ENCODE assay signal across 15 mouse cellular contexts in genomic region chr19:25347515-25347914, GRCm38 (mm10).
DNase-seq lines count a peak whose midpoint lies in the region; ATAC-seq and TF ChIP-seq lines count a peak whose summit lies in the region.
"Had no signal": no experiment of that assay in that cellular context is flagged by ENCODE, and none has a peak within 500 bp of the region (broad histone marks: within the 10 kb centered on the region; RNA-seq: fewer than 3 reads in every experiment).

No protein-coding gene starts in this region.

- no peaks in the 10 kb centered on the region for H3K27me3 ChIP-seq in heart, embryonic 10.5 days (ENCODE audit: insufficient read depth, poor library complexity, severe bottlenecking)
- H3K27me3 ChIP-seq in kidney, embryonic 15.5 days: no peaks in the 10 kb centered on the region; the same call in 1 of the 2 replicates
- H3K27me3 ChIP-seq: limb, embryonic 12.5 days; midbrain, embryonic 13.5 days had no signal

- H3K27ac ChIP-seq in gastrocnemius, adult 2 months: peak overlapping the region; percentile 44; the same call in 1 of the 2 replicates
- 0 out of 2 replicates have a peak overlapping the region, but pooled peaks have one; percentile 47 for H3K27ac ChIP-seq in heart, embryonic 10.5 days
- no peak overlapping the region for H3K27ac ChIP-seq in kidney, embryonic 15.5 days
- H3K27ac ChIP-seq: limb, embryonic 12.5 days; midbrain, embryonic 13.5 days had no signal

- no peak overlapping the region for H3K4me2 ChIP-seq in kidney, embryonic 15.5 days
- H3K4me2 ChIP-seq: limb, embryonic 12.5 days; midbrain, embryonic 13.5 days had no signal

- no peaks in the 10 kb centered on the region for H3K36me3 ChIP-seq in heart, embryonic 10.5 days
- no peaks in the 10 kb centered on the region for H3K36me3 ChIP-seq in kidney, embryonic 15.5 days
- H3K36me3 ChIP-seq: limb, embryonic 12.5 days; midbrain, embryonic 13.5 days had no signal

- WGBS in heart, embryonic 10.5 days: 21% methylated on average over 5 of the region's 5 CpGs
- WGBS in kidney, embryonic 15.5 days: 62% methylated on average over 5 of the region's 5 CpGs

- no peak for TF ChIP-seq CTCF in gastrocnemius, adult 2 months (IDR thresholded peaks at IDR 0.05)

- no peak overlapping the region for H3K4me3 ChIP-seq in gastrocnemius, adult 2 months
- H3K4me3 ChIP-seq in heart, embryonic 10.5 days: no peak overlapping the region
- no peak overlapping the region for H3K4me3 ChIP-seq in kidney, embryonic 15.5 days (replicated peaks)
- H3K4me3 ChIP-seq: limb, embryonic 12.5 days; midbrain, embryonic 13.5 days had no signal

- no peak for DNase-seq in gastrocnemius, adult 2 months
- no peak for DNase-seq in gastrocnemius, postnatal 14 days
- peak; percentile 31 for DNase-seq in NIH3T3 (ENCODE audit: low read depth)
- DNase-seq in heart, embryonic 10.5 days (ENCODE audit: low spot score): peak; percentile 82
- peak; percentile 64 for DNase-seq in heart, postnatal 25 days (ENCODE audit: low spot score)
- no peak for DNase-seq in kidney, adult 18-20 months
- no peak for DNase-seq in cerebellum, adult 9-11 months
- DNase-seq: forebrain, postnatal 0 days; gastrocnemius, postnatal 36 days; kidney, postnatal 25 days; right cerebral cortex, postnatal 14 days; thymus, adult 18-20 months had no signal

- H3K4me1 ChIP-seq in heart, embryonic 10.5 days: peaks cover 54% of the 10 kb centered on the region
- H3K4me1 ChIP-seq in kidney, embryonic 15.5 days: peaks cover 22% of the 10 kb centered on the region

- no peaks in the 10 kb centered on the region for H3K9me3 ChIP-seq in heart, embryonic 10.5 days
- H3K9me3 ChIP-seq in kidney, embryonic 15.5 days (replicated peaks): no peaks in the 10 kb centered on the region
- H3K9me3 ChIP-seq: limb, embryonic 12.5 days; midbrain, embryonic 13.5 days had no signal

- H3K9ac ChIP-seq in kidney, embryonic 15.5 days: no peak overlapping the region
- H3K9ac ChIP-seq: forebrain, postnatal 0 days; limb, embryonic 12.5 days; midbrain, embryonic 13.5 days had no signal

- intact Hi-C loops in gastrocnemius, adult 2 months (cut with DNase I): no loop called here
- intact Hi-C loops in gastrocnemius, postnatal 14 days (cut with DNase I; ENCODE audit: low total_unique reads): no loop called here
- intact Hi-C loops in heart, postnatal 25 days (cut with DNase I): no loop called here

- no peak for ATAC-seq in kidney, embryonic 15.5 days (replicated peaks; ENCODE audit: low FRiP score)
- ATAC-seq: forebrain, postnatal 0 days; midbrain, embryonic 13.5 days had no signal

Comparison
In these comparisons a context has a peak if more than half of its experiments do, and no peak if none do; other contexts are left out.
1. DNase-seq: peak in NIH3T3 (single experiment), heart, embryonic 10.5 days (single experiment) and heart, postnatal 25 days (single experiment); none in gastrocnemius, adult 2 months (single experiment), gastrocnemius, postnatal 14 days (single experiment), kidney, adult 18-20 months (single experiment) and cerebellum, adult 9-11 months (single experiment).